Mouse (Mus musculus): ENCODE measurements around the gene Pnp2. TPM values are rescaled to one million over a fixed set of nuclear protein-coding genes. Genes with fewer than 3 reads are reported as not detected.

Pnp2 gene
- polyA plus RNA-seq, 1 experiment from 2014 or later: 32.5 TPM

DNA sequence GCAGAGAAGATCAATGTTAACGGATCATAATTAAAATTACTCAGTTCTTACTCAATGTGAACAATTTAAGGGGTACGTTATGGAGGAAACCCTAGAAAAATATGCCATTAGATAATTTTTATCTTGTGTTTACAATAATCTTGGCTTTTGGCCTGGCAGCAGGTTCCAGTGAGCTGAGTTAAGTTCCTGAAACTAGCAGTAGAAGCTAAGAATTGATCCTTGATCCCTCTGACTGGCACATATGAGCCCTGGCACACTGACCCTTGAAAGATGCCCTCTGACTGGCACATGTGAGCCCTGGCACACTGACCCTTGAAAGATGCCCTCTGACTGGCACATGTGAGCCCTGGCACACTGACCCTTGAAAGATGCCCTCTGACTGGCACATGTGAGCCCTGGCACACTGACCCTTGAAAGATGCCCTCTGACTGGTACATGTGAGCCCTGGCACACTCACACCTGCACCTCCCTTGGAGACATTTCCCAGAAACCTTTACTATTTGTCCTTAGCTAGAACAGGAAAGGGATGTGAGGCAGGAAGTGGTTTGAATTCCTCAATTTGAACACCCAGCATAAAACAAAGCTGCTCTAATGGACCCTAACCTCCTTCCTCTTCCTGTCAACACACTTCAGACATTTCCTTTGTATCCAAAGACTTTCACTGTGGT is 42.3 kb downstream of the Pnp2 start:
- no peak overlapping the region for H3K9ac ChIP-seq (ENCODE audit: low read depth, low read length)
- no peak for TF ChIP-seq CTCF (IDR thresholded peaks at IDR 0.05; ENCODE audit: low read depth)
- H3K4me1 ChIP-seq (replicated peaks; ENCODE audit: control insufficient read depth, insufficient read depth, low read length): no peaks in the 10 kb centered on the region
- no peak overlapping the region for H3K27ac ChIP-seq (ENCODE audit: low read depth, low read length)
- no peaks in the 10 kb centered on the region for H3K27me3 ChIP-seq (replicated peaks; ENCODE audit: control insufficient read depth, insufficient read depth, low read length)
- no peak overlapping the region for H3K4me2 ChIP-seq (replicated peaks; ENCODE audit: low read depth)
- no peak for ATAC-seq
- WGBS: 50% methylated on average over 2 of the region's 2 CpGs
- H3K4me3 ChIP-seq (ENCODE audit: low read depth, low read length): no peak overlapping the region
- H3K9me3 ChIP-seq (ENCODE audit: control insufficient read depth): no peaks in the 10 kb centered on the region
- no peaks in the 10 kb centered on the region for H3K36me3 ChIP-seq (ENCODE audit: control insufficient read depth, insufficient read depth)

DNA sequence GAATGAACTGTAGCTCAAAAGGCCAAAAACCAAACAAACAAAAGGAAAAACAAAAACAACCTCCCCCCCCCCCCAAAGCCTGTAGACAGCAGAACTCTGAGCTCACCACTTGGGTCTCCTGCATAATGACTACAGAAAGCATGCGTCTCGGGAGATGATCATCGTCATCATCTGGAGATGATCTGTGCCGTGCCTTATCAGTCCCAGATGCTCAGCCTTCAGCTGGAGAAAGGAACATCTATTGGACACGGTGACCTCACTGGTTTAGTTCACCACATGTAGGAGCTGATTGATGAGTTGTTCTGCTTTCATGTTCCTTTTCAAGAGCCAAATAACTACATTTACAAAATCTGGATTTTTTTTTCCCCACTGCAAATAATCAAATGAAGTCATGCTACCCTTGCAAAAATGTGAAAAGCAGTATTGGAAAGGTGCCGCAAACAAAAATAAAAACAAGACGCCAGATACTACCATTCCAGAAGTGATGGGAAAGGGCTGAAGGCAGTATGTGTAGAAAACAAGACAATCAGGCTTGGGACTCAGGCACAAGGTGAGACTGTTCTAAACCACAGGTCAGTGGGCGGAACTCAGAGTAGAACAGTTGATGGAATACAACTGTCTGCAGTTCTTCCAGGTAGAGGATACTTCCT is 51.5 kb downstream of the Pnp2 start, which contains the start of gene Rnase10:
Gene Rnase10, plus strand, starts transcription at position 600 of the 650 bp plus-strand sequence.
- WGBS: 84% methylated on average over 8 of the region's 8 CpGs
- Histone ChIP-seq H3K4me3 (ENCODE audit: low read depth, low read length) (no peak within 1 kb of the TSS), H3K27me3 (replicated peaks; ENCODE audit: control insufficient read depth, insufficient read depth, low read length) (no peaks in the 10 kb centered on the region), H3K4me2 (replicated peaks; ENCODE audit: low read depth) (no peak within 1 kb of the TSS), H3K27ac (ENCODE audit: low read depth, low read length) (peak within 1 kb of the TSS; percentile 78), H3K36me3 (ENCODE audit: control insufficient read depth, insufficient read depth) (no peaks in the 10 kb centered on the region), H3K9ac (ENCODE audit: low read depth, low read length) (no peak within 1 kb of the TSS), H3K4me1 (replicated peaks; ENCODE audit: control insufficient read depth, insufficient read depth, low read length) (no peaks in the 10 kb centered on the region), H3K9me3 (ENCODE audit: control insufficient read depth) (no peaks in the 10 kb centered on the region)
- ATAC-seq: no peak
- TF ChIP-seq CTCF (IDR thresholded peaks at IDR 0.05; ENCODE audit: low read depth): no peak

DNA sequence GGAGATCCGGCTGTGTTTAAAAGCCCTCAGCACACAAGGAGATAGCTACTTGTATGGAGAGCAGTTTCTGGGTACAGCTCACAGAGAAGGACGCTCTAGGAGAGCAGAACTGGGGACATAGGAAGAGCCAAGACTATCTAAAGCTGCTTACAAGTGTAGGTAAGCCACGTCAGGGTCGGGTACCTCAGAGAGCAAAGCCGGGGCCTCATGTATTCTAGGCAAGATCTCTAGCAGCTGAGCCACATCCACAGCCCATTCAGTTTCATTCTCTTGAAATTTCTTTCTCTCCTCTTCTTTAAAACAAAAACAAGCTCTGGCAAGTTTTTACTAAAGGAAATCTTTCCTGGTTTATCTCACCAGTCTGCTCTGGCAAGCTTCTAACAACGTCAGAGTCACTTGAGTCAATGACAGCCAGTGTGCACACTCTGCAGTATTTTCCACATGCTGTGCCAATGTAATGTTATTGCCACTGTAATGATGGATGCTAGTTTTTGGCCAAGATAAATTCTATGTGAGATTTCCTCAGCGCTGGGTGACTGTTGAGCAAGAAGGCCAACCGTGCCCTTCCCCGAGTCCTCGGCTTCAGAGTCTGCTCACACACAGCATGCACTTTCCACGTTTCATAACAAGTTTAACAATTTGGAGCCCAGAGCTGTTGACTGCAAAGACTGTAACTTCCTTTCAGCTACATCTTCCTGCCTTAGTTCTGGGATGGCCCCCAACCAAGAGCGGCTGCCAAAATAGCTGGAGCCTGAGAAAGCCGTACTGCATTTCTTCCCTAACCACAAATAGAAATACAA is 52.3 kb downstream of the Pnp2 start:
- Histone ChIP-seq H3K27me3 (replicated peaks; ENCODE audit: control insufficient read depth, insufficient read depth, low read length) (no peaks in the 10 kb centered on the region), H3K9me3 (ENCODE audit: control insufficient read depth) (no peaks in the 10 kb centered on the region), H3K36me3 (ENCODE audit: control insufficient read depth, insufficient read depth) (no peaks in the 10 kb centered on the region), H3K9ac (ENCODE audit: low read depth, low read length) (no peak overlapping the region), H3K4me2 (replicated peaks; ENCODE audit: low read depth) (no peak overlapping the region), H3K4me1 (replicated peaks; ENCODE audit: control insufficient read depth, insufficient read depth, low read length) (no peaks in the 10 kb centered on the region), H3K27ac (ENCODE audit: low read depth, low read length) (peak overlapping the region; percentile 78), H3K4me3 (ENCODE audit: low read depth, low read length) (no peak overlapping the region)
- ATAC-seq: peak; percentile 43; the same call in 1 of the 2 replicates
- 53% methylated on average over 13 of the region's 13 CpGs for WGBS
- TF ChIP-seq CTCF (IDR thresholded peaks at IDR 0.05; ENCODE audit: low read depth): no peak

DNA sequence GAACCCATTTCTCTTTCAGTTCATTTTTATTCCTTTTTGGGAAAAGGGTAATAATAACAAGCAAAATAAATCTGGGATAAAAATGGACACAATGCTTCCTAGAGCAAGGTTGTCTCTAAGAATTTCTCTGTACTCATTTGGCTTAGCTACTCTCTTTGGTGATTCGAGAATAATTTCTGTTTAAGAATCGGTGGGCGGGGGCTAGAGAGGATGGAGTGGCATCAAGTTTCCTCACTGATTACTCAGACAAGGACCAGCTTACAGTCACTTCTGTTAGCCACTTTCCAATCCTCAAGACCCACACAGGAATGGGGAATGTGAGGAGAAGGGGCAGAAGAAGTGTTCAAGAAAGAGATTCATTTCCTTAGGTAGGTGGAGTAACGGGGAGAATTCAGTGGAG is 53.0 kb downstream of the Pnp2 start:
- H3K4me1 ChIP-seq (replicated peaks; ENCODE audit: control insufficient read depth, insufficient read depth, low read length): no peaks in the 10 kb centered on the region
- no peaks in the 10 kb centered on the region for H3K27me3 ChIP-seq (replicated peaks; ENCODE audit: control insufficient read depth, insufficient read depth, low read length)
- H3K9ac ChIP-seq (ENCODE audit: low read depth, low read length): no peak overlapping the region
- TF ChIP-seq CTCF (IDR thresholded peaks at IDR 0.05; ENCODE audit: low read depth): no peak
- no peak overlapping the region for H3K4me2 ChIP-seq (replicated peaks; ENCODE audit: low read depth)
- ATAC-seq: no peak
- H3K27ac ChIP-seq (ENCODE audit: low read depth, low read length): peak overlapping the region; percentile 43; the same call in 1 of the 2 replicates
- 67% methylated on average over 4 of the region's 4 CpGs for WGBS
- H3K9me3 ChIP-seq (ENCODE audit: control insufficient read depth): no peaks in the 10 kb centered on the region
- no peaks in the 10 kb centered on the region for H3K36me3 ChIP-seq (ENCODE audit: control insufficient read depth, insufficient read depth)
- H3K4me3 ChIP-seq (ENCODE audit: low read depth, low read length): no peak overlapping the region

DNA sequence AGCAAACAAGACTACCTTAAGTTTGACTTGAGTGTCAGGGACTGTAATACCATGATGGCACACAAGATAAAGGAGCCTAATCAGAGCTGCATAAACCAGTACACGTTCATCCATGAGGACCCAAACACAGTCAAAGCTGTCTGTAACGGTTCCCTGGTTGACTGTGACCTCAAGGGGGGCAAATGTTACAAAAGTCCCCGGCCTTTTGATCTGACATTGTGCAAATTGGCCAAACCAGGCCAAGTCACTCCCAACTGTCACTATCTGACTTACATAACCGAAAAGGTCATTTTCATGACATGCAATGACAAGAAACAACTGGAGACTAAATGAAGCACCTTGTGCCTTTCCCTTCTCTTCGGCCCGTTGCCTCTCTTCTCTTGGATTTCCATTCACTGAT is 53.8 kb downstream of the Pnp2 start:
- Histone ChIP-seq H3K4me3 (ENCODE audit: low read depth, low read length) (no peak overlapping the region), H3K4me2 (replicated peaks; ENCODE audit: low read depth) (no peak overlapping the region), H3K9me3 (ENCODE audit: control insufficient read depth) (no peaks in the 10 kb centered on the region), H3K9ac (ENCODE audit: low read depth, low read length) (no peak overlapping the region), H3K4me1 (replicated peaks; ENCODE audit: control insufficient read depth, insufficient read depth, low read length) (no peaks in the 10 kb centered on the region), H3K36me3 (ENCODE audit: control insufficient read depth, insufficient read depth) (no peaks in the 10 kb centered on the region), H3K27ac (ENCODE audit: low read depth, low read length) (no peak overlapping the region), H3K27me3 (replicated peaks; ENCODE audit: control insufficient read depth, insufficient read depth, low read length) (no peaks in the 10 kb centered on the region)
- no peak for TF ChIP-seq CTCF (IDR thresholded peaks at IDR 0.05; ENCODE audit: low read depth)
- ATAC-seq: no peak
- WGBS: 89% methylated on average over 6 of the region's 6 CpGs

Other genes starting within 250 kb of the Pnp2 start
- not detected in 2 replicates for gene Olfr748, start 248.6 kb upstream of the Pnp2 start, polyA plus RNA-seq (2015; fragmentation: Nextera tagmentation; extraction: Ambion mirVana)
- not detected in 2 replicates for gene Olfr749, start 210.9 kb upstream of the Pnp2 start, polyA plus RNA-seq (2015; fragmentation: Nextera tagmentation; extraction: Ambion mirVana)
- 30.5 and 31.0 TPM in 2 replicates for gene Ttc5, start 170.5 kb upstream of the Pnp2 start, polyA plus RNA-seq (2015; fragmentation: Nextera tagmentation; extraction: Ambion mirVana)
- gene Ccnb1ip1, start 148.3 kb upstream of the Pnp2 start, polyA plus RNA-seq (2015; fragmentation: Nextera tagmentation; extraction: Ambion mirVana): not detected in 2 replicates
- 35.4 and 36.7 TPM in 2 replicates for gene Parp2, start 148.2 kb upstream of the Pnp2 start, polyA plus RNA-seq (2015; fragmentation: Nextera tagmentation; extraction: Ambion mirVana)
- gene Tep1, start 85.4 kb upstream of the Pnp2 start, polyA plus RNA-seq (2015; fragmentation: Nextera tagmentation; extraction: Ambion mirVana): 23.7 and 23.8 TPM in 2 replicates
- 0.09 and 0.17 TPM in 2 replicates for gene Klhl33, start 58.5 kb upstream of the Pnp2 start, polyA plus RNA-seq (2015; fragmentation: Nextera tagmentation; extraction: Ambion mirVana)
- gene Osgep, start 31.1 kb upstream of the Pnp2 start, polyA plus RNA-seq (2015; fragmentation: Nextera tagmentation; extraction: Ambion mirVana): 56.8 and 57.8 TPM in 2 replicates
- 71.0 and 74.1 TPM in 2 replicates for gene Apex1, start 31.0 kb upstream of the Pnp2 start, polyA plus RNA-seq (2015; fragmentation: Nextera tagmentation; extraction: Ambion mirVana)
- gene Pip4p1, start 25.1 kb upstream of the Pnp2 start, polyA plus RNA-seq (2015; fragmentation: Nextera tagmentation; extraction: Ambion mirVana): 51.2 and 51.4 TPM in 2 replicates
- gene Pnp, start 24.9 kb upstream of the Pnp2 start, polyA plus RNA-seq (2015; fragmentation: Nextera tagmentation; extraction: Ambion mirVana): 138 and 143 TPM in 2 replicates
- not detected in 2 replicates for gene Gm49342, start 11.5 kb upstream of the Pnp2 start, polyA plus RNA-seq (2015; fragmentation: Nextera tagmentation; extraction: Ambion mirVana)
- gene Rnase10, start 51.8 kb downstream of the Pnp2 start, polyA plus RNA-seq (2015; fragmentation: Nextera tagmentation; extraction: Ambion mirVana): 0.16 and 0.29 TPM in 2 replicates
- not detected in 2 replicates for gene Rnase9, start 85.9 kb downstream of the Pnp2 start, polyA plus RNA-seq (2015; fragmentation: Nextera tagmentation; extraction: Ambion mirVana)
- not detected in 2 replicates for gene Rnase11, start 94.2 kb downstream of the Pnp2 start, polyA plus RNA-seq (2015; fragmentation: Nextera tagmentation; extraction: Ambion mirVana)
- gene Rnase12, start 101.7 kb downstream of the Pnp2 start, polyA plus RNA-seq (2015; fragmentation: Nextera tagmentation; extraction: Ambion mirVana): 0.51 and 0.90 TPM in 2 replicates
- not detected in 2 replicates for gene Olfr750, start 118.4 kb downstream of the Pnp2 start, polyA plus RNA-seq (2015; fragmentation: Nextera tagmentation; extraction: Ambion mirVana)
- 355 and 426 TPM in 2 replicates for gene Rnase4, start 135.1 kb downstream of the Pnp2 start, polyA plus RNA-seq (2015; fragmentation: Nextera tagmentation; extraction: Ambion mirVana)
- gene Ang, start 135.2 kb downstream of the Pnp2 start, polyA plus RNA-seq (2015; fragmentation: Nextera tagmentation; extraction: Ambion mirVana): 114 and 119 TPM in 2 replicates
- 0.17 and 0.18 TPM in 2 replicates for gene Eddm3b, start 158.4 kb downstream of the Pnp2 start, polyA plus RNA-seq (2015; fragmentation: Nextera tagmentation; extraction: Ambion mirVana)
- gene Rnase6, start 167.9 kb downstream of the Pnp2 start, polyA plus RNA-seq (2015; fragmentation: Nextera tagmentation; extraction: Ambion mirVana): 2.6 and 3.0 TPM in 2 replicates
- 21.7 and 23.3 TPM in 2 replicates for gene Rnase1, start 190.8 kb downstream of the Pnp2 start, polyA plus RNA-seq (2015; fragmentation: Nextera tagmentation; extraction: Ambion mirVana)
- gene Rnase2b, start 206.3 kb downstream of the Pnp2 start, polyA plus RNA-seq (2015; fragmentation: Nextera tagmentation; extraction: Ambion mirVana): not detected in 2 replicates
- gene Ang2, start 243.2 kb downstream of the Pnp2 start, polyA plus RNA-seq (2015; fragmentation: Nextera tagmentation; extraction: Ambion mirVana): not detected in 2 replicates
- not detected in 2 replicates for gene Ear14, start 247.4 kb downstream of the Pnp2 start, polyA plus RNA-seq (2015; fragmentation: Nextera tagmentation; extraction: Ambion mirVana)